Mouse (Mus musculus) c-Kit-positive CD71-negative TER-119-negative erythroid progenitor cells, embryonic 14.5 days (primary cell): ENCODE measurements at regions not wholly inside any gene's neighbourhood (a gene's known extent, or its start where the extent isn't known, plus 50 kb on each side); places are given as distances from the start of the nearest gene placed in this dataset.

ENCODE experiments used
- DNase-seq: peaks from one replicate; pipeline ENCODE4 v3.0.0-alpha.2; 2013; ENCODE audit warnings: low read depth

GRCm38 (mm10) chr1:165086131-165086530, 74.4 kb downstream of the Tbx19 start:
- no peak for DNase-seq

DNA sequence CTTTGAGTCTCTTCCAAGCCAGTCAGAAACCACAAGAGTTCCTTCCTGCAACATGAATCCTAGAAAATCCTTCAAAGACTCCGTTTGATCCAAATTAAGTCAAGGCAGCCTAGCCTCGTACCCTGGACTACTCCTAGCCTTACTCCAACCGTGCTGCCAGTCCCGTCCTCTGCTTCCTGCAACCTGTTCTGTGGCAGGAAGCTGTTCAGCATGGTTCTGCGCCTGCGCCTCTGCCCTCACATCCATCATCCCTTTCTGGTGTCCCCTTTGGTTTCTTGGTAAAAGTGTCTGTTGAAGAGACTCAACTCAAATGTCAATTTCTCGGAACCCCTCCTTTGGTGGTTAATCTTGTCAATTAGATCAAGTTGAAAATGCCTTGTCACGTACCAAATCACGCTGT, 75.8 kb downstream of the Tbx19 start:
- DNase-seq, result no peak

DNA sequence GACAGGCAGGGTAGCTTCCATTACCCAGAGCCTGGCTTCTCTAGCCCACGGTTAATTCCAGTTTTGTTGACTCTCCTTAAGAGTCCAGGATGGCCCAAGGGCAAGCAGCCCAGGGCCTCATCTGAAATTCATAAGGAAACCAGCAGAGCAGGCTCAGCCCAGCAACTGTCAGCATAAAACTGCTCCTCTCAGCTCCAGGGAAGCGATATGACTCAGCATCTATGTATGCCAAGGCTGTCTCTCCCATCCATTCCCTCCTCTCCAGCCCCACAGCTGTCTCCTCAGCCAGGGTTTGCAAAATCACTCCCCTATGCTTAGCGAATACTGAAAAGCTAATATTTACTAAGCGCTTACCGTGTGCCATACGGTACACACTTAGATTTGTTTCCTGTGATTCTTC, 76.4 kb downstream of the Tbx19 start:
- DNase-seq, result no peak

DNA sequence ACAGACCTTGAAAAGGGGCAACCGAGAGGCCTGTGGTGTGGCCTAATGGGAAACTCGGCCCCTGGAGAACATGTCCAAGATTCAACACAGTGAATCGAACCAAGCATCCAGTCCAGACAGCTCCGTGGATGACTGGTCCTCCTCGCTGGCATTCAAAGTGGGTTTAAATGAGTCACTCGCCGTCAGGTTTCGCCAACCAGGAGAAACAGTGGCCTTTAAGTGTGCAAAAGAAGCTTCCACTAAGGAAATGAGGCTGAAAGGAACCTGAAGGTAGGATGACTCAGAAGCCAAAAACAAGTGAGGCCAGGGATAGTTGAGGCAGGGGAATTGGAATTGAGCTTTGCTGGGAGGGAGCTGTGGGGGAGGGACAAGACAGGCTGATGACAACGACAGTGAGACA, 80.2 kb downstream of the Tbx19 start:
- DNase-seq, result no peak

- no peak for DNase-seq
Observed at GRCm38 (mm10) chr1:165077313-165077712, 83.3 kb downstream of the Tbx19 start.

DNA sequence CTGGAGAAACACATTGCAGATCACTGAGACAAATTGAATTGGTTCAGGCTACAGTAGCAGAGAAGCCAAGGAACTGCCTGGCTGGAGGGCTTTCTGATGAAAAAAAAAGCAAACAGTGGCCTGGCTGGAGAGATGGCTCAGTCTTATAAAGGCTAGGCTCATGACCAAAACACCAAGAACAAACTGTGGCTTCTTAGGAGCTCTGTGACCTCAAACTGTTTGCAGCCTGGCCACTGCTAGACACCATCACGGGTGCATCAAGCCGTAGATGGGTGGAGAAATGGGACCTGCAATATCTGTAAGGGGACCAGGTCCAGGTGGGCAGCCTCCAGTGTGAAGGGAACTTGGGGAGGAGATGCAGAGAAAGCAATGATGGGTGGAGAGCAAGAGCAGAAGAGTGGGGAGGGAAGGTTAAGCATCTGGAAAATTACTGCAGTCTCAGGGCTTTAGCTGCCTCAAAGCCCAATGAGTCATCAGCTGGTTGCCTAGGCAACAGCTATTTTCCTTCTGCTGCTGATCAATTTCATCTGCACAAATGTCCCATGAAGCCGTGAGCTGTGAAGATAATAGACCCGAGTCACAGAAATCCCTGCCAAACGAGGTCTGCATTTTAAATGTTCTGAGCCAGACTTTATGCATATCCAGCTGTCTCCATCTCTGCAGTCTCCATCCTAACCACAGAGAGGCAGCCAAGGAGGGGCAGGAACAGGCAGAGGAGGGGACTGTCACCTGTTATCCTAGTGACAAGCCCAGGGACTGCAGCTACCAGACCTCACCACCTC, 85.1 kb downstream of the Tbx19 start:
- no peak for DNase-seq

DNA sequence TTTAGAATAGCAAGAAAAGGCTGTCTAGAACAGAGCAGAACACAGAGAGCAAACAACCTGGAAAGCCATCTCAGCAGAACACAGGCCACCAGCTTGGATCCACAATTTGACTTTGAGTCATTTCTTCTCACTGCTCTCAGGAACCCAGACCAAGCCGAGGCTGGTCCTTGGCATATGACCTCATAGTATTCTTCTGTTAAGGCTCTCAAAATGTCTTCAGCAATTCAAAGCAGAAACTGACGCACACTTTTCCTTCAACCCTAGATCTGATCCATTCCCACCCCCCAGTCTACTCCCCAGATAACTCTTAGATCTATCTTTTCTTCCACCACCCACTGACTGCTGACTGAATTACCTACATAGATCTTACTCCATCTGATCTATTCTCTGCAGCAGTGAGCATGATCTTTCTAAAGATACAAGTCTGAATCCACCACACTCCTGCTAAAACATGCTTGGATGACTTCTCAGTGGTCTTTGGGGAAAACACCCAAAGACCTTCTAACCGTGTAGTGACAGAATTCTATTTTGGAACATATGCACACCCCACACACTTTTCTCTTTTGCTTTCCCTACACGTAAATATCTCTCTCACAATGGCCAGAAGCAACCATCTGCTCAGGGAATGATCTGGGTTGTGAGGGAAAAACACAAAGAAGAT, 88.6 kb downstream of the Tbx19 start:
- no peak for DNase-seq

GRCm38 (mm10) chr1:165064981-165065380, 95.6 kb downstream of the Tbx19 start:
- no peak for DNase-seq

DNA sequence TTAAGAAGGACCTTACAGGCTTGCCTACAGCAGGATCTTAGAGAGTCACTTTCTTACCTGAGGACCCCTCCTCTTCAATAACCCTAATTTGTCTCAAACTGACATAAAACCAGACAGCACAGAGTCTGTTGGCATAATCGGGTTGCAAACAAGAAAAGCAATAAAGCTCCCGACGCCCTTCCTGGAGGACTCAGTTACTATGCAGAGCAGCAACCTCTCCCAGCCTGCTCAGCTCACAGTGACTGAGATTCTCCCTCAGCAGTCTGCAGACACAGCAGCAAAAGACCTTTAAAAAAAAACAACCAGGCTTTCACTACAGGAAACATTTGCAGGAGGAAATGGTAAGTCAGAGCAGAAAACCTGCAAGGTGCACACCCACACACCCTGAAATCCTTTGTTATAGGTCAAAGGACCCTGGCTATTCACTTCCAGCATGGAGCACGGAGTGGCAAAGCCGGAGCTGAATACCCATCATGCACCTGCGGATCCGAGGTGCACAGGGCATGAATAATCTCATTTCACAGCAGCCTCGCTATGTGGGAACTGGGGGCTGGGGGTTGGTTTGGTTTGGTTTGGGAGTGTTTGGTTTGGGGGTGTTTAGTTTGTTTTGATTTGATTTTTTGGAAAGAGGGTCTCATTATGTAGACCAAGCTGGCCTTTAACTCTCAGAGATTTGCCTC, 97.6 kb downstream of the Tbx19 start:
- no peak for DNase-seq

- DNase-seq, result no peak
Observed at GRCm38 (mm10) chr1:165061420-165061819, 99.2 kb downstream of the Tbx19 start.

GRCm38 (mm10) chr1:165054245-165054644, 106.3 kb downstream of the Tbx19 start:
- DNase-seq, result no peak

DNA sequence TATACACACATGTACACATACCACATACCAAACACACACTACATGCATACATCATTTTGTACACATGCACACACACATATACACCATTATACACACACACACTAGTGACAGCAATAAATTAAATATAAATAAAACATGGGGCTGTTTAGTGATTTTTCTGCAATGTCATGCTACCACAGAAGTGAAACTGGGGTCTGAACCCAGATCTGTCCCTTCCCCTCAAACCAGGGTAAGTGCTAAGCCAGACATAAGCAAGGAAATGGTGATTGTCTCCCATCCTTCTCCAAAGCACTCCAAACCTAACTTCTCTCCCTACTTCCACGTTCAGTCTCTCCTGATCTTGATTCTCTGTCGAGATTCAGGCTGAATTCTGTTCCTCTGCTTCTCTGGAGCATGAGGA, 109.3 kb downstream of the Tbx19 start:
- no peak for DNase-seq

DNA sequence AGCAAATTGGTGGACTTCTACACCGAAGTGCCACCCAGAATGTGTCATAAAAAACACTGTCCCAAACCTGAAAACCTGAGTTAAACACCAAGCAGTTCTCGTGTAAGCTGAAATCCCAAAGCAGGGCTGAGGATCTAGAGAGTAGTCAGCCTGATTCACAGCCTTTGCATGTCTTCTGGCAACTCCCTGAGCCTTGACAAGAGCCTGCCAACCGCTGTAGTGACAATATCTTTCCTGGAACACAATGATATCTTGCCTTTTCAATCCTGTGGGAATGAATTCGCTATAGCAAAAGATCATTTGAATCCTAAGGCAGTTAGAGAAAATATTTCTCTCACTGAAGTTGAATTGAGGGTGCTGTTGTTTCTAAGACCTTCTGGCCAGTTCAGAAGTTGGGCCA, 110.4 kb downstream of the Tbx19 start:
- DNase-seq, result no peak

- DNase-seq, result no peak
Observed at GRCm38 (mm10) chr1:165046637-165047036, 111.3 kb upstream of the Xcl1 start.

DNA sequence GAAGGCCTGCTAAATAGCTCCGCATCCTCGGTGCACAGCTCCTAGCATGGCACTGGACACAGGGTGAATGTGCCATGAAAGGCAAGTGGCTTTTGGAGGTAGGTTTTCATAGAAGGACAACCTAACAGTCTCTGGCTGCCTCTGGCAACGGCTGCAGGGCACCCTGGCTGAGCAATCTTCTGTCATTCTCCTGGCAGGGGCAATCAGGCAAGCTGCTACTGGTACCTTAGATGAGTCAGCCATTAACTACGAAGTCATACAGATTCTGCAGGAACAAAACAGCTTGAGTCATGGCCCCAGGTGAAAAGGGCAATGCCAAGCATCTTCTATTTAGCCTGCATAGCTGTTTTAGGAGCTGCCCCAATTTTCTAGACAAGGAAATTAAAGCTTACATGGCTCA, 110.7 kb upstream of the Xcl1 start:
- DNase-seq, result no peak

- DNase-seq, result no peak
Observed at GRCm38 (mm10) chr1:165043361-165043760, 108.0 kb upstream of the Xcl1 start.

DNA sequence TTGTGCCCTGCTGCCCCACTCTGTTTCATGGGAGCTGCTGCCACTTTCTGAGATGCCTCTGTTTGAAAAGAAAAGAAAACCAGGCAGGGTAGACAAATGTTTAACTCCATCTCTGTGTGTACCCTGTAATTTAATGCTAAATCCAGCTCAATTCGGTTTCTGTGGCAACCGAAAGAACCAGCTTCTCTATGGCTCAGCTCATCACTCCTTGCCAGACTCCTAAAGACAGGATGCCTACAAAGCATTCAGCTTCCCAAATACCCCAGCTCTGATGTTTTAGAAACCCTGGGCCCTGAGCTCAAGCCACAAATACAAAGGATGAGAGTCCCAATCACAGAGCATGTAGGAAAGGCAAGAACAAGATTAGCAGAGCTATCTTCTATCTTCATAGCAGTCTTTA, 106.8 kb upstream of the Xcl1 start:
- DNase-seq, result no peak

DNA sequence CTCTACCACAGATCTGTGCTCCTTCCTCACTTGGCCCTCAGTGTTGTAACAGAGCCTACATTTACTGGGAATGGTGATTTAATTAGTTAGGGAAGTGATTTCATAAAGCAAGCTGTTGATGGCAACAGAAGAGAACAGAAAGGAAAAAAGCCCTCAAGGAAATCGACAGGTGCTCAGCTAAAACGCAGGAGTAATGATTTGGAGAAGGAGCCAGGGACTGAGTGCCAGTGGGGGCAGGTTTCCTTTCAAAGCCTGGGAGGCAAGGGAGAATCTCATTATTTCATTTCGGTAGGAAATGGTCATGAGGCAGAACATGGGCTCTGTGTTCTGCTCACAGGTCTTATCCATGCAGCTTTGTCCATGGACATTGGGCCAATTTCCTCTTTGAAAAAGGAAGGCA, 101.3 kb upstream of the Xcl1 start:
- DNase-seq, result no peak

DNA sequence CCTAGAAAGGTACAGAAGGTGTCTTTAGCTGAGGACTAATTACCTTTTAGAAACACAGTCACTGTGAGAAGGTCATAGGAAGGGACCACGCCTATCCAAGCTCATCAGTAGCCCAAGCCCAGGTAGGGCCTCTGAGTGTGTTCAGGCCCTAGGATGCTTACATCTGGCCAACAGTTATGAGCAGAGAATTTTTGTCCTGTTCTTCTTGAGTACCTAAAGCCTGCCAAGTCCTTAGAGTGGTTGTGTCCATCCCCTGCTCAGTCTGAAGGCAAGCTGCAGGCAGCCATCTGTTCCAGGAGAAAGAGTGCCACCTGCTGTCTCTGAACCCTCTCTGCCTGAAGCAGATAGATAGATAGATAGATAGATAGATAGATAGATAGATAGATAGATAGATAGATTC, 100.3 kb upstream of the Xcl1 start:
- DNase-seq, result no peak

GRCm38 (mm10) chr1:165020960-165021563, 85.7 kb upstream of the Xcl1 start:
- DNase-seq, result peak; percentile 13

DNA sequence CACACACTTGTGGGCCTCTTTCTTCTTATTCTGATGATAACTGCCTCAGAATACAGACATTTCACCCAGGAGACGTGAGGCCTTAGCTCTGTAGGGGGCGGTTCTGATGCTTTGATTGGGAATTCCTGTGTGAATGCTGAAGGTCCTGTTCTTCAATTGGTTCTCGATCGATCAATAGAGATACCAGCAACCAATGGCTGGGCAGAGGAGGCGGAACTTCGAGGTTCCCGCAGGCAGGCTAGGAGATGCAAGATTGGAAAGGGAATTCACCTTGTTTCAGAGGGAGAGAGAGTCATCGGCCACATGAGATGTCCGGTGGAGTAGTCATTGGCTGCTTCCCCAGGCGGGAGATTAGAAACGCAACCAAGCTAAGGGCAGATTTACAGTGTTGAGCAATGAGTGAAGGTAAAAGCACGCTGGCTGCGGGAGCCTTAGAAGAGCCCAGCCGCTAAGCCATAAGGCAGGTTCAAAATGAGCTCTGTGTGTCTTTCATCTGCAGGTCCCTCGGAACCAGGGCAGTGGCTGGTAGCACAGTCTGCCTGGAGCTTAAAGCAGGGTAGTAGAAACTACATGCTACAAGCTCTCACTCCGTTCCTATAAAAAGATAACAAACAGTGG, 83.5 kb upstream of the Xcl1 start:
- DNase-seq, result no peak

GRCm38 (mm10) chr1:165018236-165018635, 82.9 kb upstream of the Xcl1 start:
- no peak for DNase-seq
